Mouse (Mus musculus): ENCODE results near the gene Foxk1.

GRCm38 (mm10) chr5:142415401-142415800 is 14.1 kb downstream of the Foxk1 start:
- TF ChIP-seq CTCF (IDR thresholded peaks at IDR 0.05; ENCODE audit: low read depth) (no peak), EP300 (IDR thresholded peaks at IDR 0.05; ENCODE audit: low read depth) (no peak)
